Mouse (Mus musculus) ES-E14 (cell line): ENCODE results near the gene Skap1. TPM values are rescaled to one million over a fixed set of nuclear protein-coding genes. Genes with fewer than 3 reads are reported as not detected.

Experiments
- DNase-seq: peaks from one replicate; pipeline ENCODE4 v3.0.0-alpha.2; 2013; ENCODE audit warnings: low read depth, low spot score
- H3K27ac ChIP-seq: 2 replicates; pipeline ENCODE4 v1.5.1; 2012; ENCODE audit warnings: low read depth, mild to moderate bottlenecking, low read length, moderate library complexity, mixed read lengths; ENCODE audit not compliant: poor library complexity, insufficient read depth, severe bottlenecking
- H3K36me3 ChIP-seq: 2 replicates; pipeline ENCODE4 v1.6.1; 2012; ENCODE audit warnings: mild to moderate bottlenecking, low read length, moderate library complexity, mixed read lengths; ENCODE audit not compliant: control insufficient read depth, poor library complexity, insufficient read depth, severe bottlenecking
- H3K4me1 ChIP-seq, 2 experiments: fragments of 150-350 bp in 1 of 2; sonication (generic) in 1 of 2; 2 replicates each; pipeline ENCODE4 v1.6.1; 2012; ENCODE audit warnings: low read length in 2 of 2, mild to moderate bottlenecking in 1 of 2, mixed read lengths in 1 of 2; ENCODE audit not compliant: control insufficient read depth in 2 of 2, insufficient read depth in 2 of 2, poor library complexity in 1 of 2
- H3K4me3 ChIP-seq, 2 experiments: fragments of 150-350 bp in 1 of 2; sonication (generic) in 1 of 2; 2 replicates each; pipeline ENCODE4 v1.5.1; 2012; ENCODE audit warnings: low read length in 2 of 2, low read depth in 1 of 2, mild to moderate bottlenecking in 1 of 2, mixed read lengths in 1 of 2; ENCODE audit not compliant: insufficient read depth in 1 of 2, poor library complexity in 1 of 2, severe bottlenecking in 1 of 2
- H3K9ac ChIP-seq: 2 replicates; pipeline ENCODE4 v1.6.1; 2012; ENCODE audit warnings: low read depth, mild to moderate bottlenecking, low read length, mixed read lengths; ENCODE audit not compliant: poor library complexity, insufficient read depth, severe bottlenecking
- H3K9me3 ChIP-seq: fragments of 150-350 bp; sonication (generic); 2 replicates; pipeline ENCODE4 v1.6.1; 2012; ENCODE audit warnings: low read depth, mild to moderate bottlenecking, low read length; ENCODE audit not compliant: control insufficient read depth, insufficient read depth
- CHD2 ChIP-seq: IDR thresholded peaks from 2 replicates; pipeline ENCODE4 v1.6.1; 2014; ENCODE audit warnings: mild to moderate bottlenecking, low read depth, low read length, inconsistent platforms
- HCFC1 ChIP-seq: IDR thresholded peaks from 2 replicates; pipeline ENCODE4 v1.6.1; 2012; ENCODE audit warnings: low read length, inconsistent platforms, borderline replicate concordance; ENCODE audit not compliant: insufficient read depth
- MAFK ChIP-seq: IDR thresholded peaks from 2 replicates; pipeline ENCODE4 v1.6.1; 2014; ENCODE audit warnings: mild to moderate bottlenecking, low read depth, low read length, inconsistent platforms; ENCODE audit not compliant: insufficient read depth
- ZC3H11A ChIP-seq: IDR thresholded peaks from 2 replicates; pipeline ENCODE4 v1.6.1; 2012; ENCODE audit warnings: low read depth, mild to moderate bottlenecking, inconsistent platforms, low read length, borderline replicate concordance
- ZNF384 ChIP-seq: IDR thresholded peaks from 2 replicates; pipeline ENCODE4 v1.6.1; 2012; ENCODE audit warnings: low read depth, low read length, inconsistent platforms
- in situ Hi-C, 2 experiments: fragments of 600-800 bp; cut with MboI; formaldehyde crosslinking; loops; one replicate each; pipeline ENCODE4 v1.15.1; 2025; ENCODE audit warnings: low sequenced_read_pairs in 2 of 2, inconsistent platforms in 1 of 2; ENCODE audit not compliant: unreplicated experiment in 2 of 2
- total RNA-seq: library from RNA; depleted of rRNA; stranded (reverse); fragments of 300-350 nt; gene quantifications from 2 replicates; pipeline ENCODE4 v1.2.3, GENCODE M21; 2012

Gene Skap1
- total RNA-seq, 1 experiment: 0.40 TPM

GRCm38 (mm10) chr11:96612596-96612995, 148.2 kb downstream of the Skap1 start:
- Histone ChIP-seq H3K9me3 (no peaks in the 10 kb centered on the region), H3K9ac (no peak overlapping the region), H3K27ac (no peak overlapping the region; the same call in 1 of the 2 replicates), H3K36me3 (no peaks in the 10 kb centered on the region), H3K4me1 (no peaks in the 10 kb centered on the region), H3K4me3 (no peak overlapping the region)
- DNase-seq: no peak
- in situ Hi-C loops: no loop called here
- TF ChIP-seq ZC3H11A (no peak), MAFK (no peak), HCFC1 (no peak), CHD2 (no peak), ZNF384 (no peak)

GRCm38 (mm10) chr11:96616792-96617191, 152.4 kb downstream of the Skap1 start:
- H3K4me1 ChIP-seq: no peaks in the 10 kb centered on the region
- H3K27ac ChIP-seq: no peak overlapping the region
- no peak overlapping the region for H3K4me3 ChIP-seq
- H3K9me3 ChIP-seq: no peaks in the 10 kb centered on the region
- no peak for DNase-seq
- in situ Hi-C loops: no loop called here
- H3K9ac ChIP-seq: no peak overlapping the region
- no peaks in the 10 kb centered on the region for H3K36me3 ChIP-seq
- TF ChIP-seq CHD2: no peak
- TF ChIP-seq ZC3H11A: no peak
- no peak for TF ChIP-seq ZNF384
- no peak for TF ChIP-seq MAFK
- TF ChIP-seq HCFC1: no peak

- Histone ChIP-seq H3K4me1 (no peaks in the 10 kb centered on the region), H3K27ac (no peak overlapping the region), H3K4me3 (no peak overlapping the region), H3K9ac (no peak overlapping the region), H3K9me3 (no peaks in the 10 kb centered on the region), H3K36me3 (no peaks in the 10 kb centered on the region)
- in situ Hi-C loops: no loop called here
- no peak for DNase-seq
- TF ChIP-seq ZC3H11A: no peak
- TF ChIP-seq ZNF384: no peak
- TF ChIP-seq HCFC1: no peak
- no peak for TF ChIP-seq MAFK
- TF ChIP-seq CHD2: no peak
Observed at GRCm38 (mm10) chr11:96618789-96619445, 154.5 kb downstream of the Skap1 start.

GRCm38 (mm10) chr11:96619576-96619975, 155.2 kb downstream of the Skap1 start:
- H3K36me3 ChIP-seq: no peaks in the 10 kb centered on the region
- no peaks in the 10 kb centered on the region for H3K4me1 ChIP-seq
- TF ChIP-seq CHD2: no peak
- no peak for TF ChIP-seq ZC3H11A
- no peak overlapping the region for H3K27ac ChIP-seq
- no peak overlapping the region for H3K9ac ChIP-seq
- H3K9me3 ChIP-seq: no peaks in the 10 kb centered on the region
- in situ Hi-C loops: no loop called here
- no peak overlapping the region for H3K4me3 ChIP-seq
- no peak for DNase-seq

GRCm38 (mm10) chr11:96620006-96620405, 155.6 kb downstream of the Skap1 start:
- Histone ChIP-seq H3K4me1 (no peaks in the 10 kb centered on the region), H3K9ac (no peak overlapping the region), H3K36me3 (no peaks in the 10 kb centered on the region), H3K4me3 (no peak overlapping the region), H3K27ac (no peak overlapping the region), H3K9me3 (no peaks in the 10 kb centered on the region)
- TF ChIP-seq CHD2 (no peak), HCFC1 (no peak), ZC3H11A (no peak), ZNF384 (no peak), MAFK (no peak)
- DNase-seq: no peak
- in situ Hi-C loops: no loop called here
